Mouse (Mus musculus): Measurements from ENCODE around the gene Atad2b.

- TF ChIP-seq GATA1 (IDR thresholded peaks at IDR 0.05; ENCODE audit: borderline replicate concordance, low read length) (no peak), FLI1 (IDR thresholded peaks at IDR 0.05; ENCODE audit: low read length) (no peak)
Measured at GRCm38 (mm10) chr12:4868924-4869323, 48.2 kb upstream of the Atad2b start.

Measured in megakaryocyte, embryonic 14.5 days (primary cell).